Mouse (Mus musculus) hindbrain, embryonic 12.5 days (tissue): ENCODE measurements around the gene Vmn1r38. TPM values are rescaled to one million over a fixed set of nuclear protein-coding genes. Genes with fewer than 3 reads are reported as not detected.
"Not testable (repeated sequence)": the region's sequence is repeated elsewhere in the genome, so short reads cannot be mapped to it uniquely, and the experiment has no call there.

Source experiments
- ATAC-seq: fragments of 200-750 bp; cut with Nextera tagmentation; 2 replicates; pipeline ENCODE4 v1.8.0; 2017; ENCODE audit warnings: moderate TSS enrichment; ENCODE audit not compliant: low FRiP score
- H3K27ac ChIP-seq: fragments of 300-500 bp; sonication (generic); 2 replicates; pipeline ENCODE4 v1.5.1; 2016; ENCODE audit warnings: mild to moderate bottlenecking
- H3K27me3 ChIP-seq: fragments of 300-500 bp; sonication (generic); 2 replicates; pipeline ENCODE4 v1.6.1; 2016; ENCODE audit warnings: mild to moderate bottlenecking
- H3K36me3 ChIP-seq: fragments of 300-500 bp; sonication (generic); 2 replicates; pipeline ENCODE4 v1.6.1; 2016; ENCODE audit warnings: mild to moderate bottlenecking
- H3K4me1 ChIP-seq: fragments of 300-500 bp; sonication (generic); 2 replicates; pipeline ENCODE4 v1.6.1; 2016
- H3K4me2 ChIP-seq: fragments of 300-500 bp; sonication (generic); replicated peaks from 2 replicates; pipeline ENCODE4 v1.6.1; 2016; ENCODE audit warnings: mild to moderate bottlenecking
- H3K4me3 ChIP-seq: fragments of 300-500 bp; sonication (generic); 2 replicates; pipeline ENCODE4 v1.5.1; 2016; ENCODE audit warnings: mild to moderate bottlenecking
- H3K9ac ChIP-seq: fragments of 300-500 bp; sonication (generic); 2 replicates; pipeline ENCODE4 v1.6.1; 2016; ENCODE audit warnings: mild to moderate bottlenecking, moderate library complexity
- H3K9me3 ChIP-seq: fragments of 300-500 bp; sonication (generic); replicated peaks from 2 replicates; pipeline ENCODE4 v1.6.1; 2016; ENCODE audit warnings: mild to moderate bottlenecking
- WGBS: fragments of 180-500 bp; shearing (Covaris S2); methylation state at CpG from one replicate; pipeline ENCODE4 v1.1.7; 2016; 5-methylcytosine and 5-hydroxymethylcytosine counted together
- polyA plus RNA-seq: library from polyadenylated mRNA; unstranded; fragments of >200 nt; fragmentation: Nextera tagmentation; extraction: Ambion mirVana; gene quantifications from 2 replicates; pipeline ENCODE4 v1.2.1, GENCODE M21; 2016

Gene Vmn1r38
- polyA plus RNA-seq, result not detected in 2 replicates

DNA sequence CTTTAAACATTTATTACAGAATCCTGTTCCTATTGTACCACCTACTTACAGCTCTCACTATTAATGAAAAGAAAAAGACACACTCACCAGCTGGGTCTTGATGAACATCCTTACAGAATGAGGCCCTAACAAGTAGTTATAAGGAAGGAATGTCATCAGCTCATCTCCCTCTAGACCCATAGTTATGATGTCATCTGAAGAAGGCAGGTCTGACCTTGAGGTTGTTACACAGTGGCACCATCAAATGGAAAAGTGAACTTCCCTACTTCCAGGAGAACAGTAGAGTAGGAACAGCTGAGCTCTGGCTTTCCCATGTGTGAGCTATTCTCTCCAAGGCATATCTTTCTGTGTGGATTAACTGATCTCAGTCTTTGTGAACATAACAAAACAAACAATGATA is at the start of gene Vmn1r38:
Vmn1r38 (minus strand) TSS at position 101 of the 400 bp plus-strand sequence.
- not testable (repeated sequence) for H3K4me1 ChIP-seq, H3K9me3 ChIP-seq, H3K27ac ChIP-seq, H3K36me3 ChIP-seq, H3K9ac ChIP-seq, ATAC-seq, H3K4me2 ChIP-seq, H3K27me3 ChIP-seq, H3K4me3 ChIP-seq

DNA sequence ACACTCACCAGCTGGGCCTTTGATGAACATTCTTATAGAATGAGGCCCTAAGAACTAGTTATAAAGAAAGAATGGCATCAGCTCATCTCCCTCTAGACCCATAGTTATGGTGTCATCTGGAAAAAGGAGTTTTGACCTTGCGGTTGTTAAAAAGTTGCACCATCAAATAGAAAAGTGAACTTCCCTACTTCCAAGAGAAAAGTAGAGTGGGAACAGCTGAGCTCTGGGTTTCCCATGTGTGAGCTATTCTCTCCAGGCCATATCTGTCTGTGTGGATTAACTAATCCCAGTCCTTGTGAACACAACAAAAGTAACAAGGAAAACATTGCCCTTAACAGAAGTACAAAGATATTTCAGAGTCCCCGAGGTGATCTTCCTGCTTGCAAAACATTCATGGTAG is 28.1 kb upstream of the Vmn1r38 start, which contains the start of gene Vmn1r39:
Vmn1r39 (minus strand) TSS at position 101 of the 400 bp plus-strand sequence.
- Histone ChIP-seq H3K36me3 (no peaks in the 10 kb centered on the region), H3K4me1 (no peaks in the 10 kb centered on the region), H3K27me3 (no peaks in the 10 kb centered on the region), H3K4me2 (no peak within 1 kb of the TSS), H3K27ac (no peak within 1 kb of the TSS), H3K4me3 (no peak within 1 kb of the TSS), H3K9me3 (no peaks in the 10 kb centered on the region), H3K9ac (no peak within 1 kb of the TSS)
- 93% methylated on average over 2 of the region's 2 CpGs for WGBS
- ATAC-seq, result no peak

DNA sequence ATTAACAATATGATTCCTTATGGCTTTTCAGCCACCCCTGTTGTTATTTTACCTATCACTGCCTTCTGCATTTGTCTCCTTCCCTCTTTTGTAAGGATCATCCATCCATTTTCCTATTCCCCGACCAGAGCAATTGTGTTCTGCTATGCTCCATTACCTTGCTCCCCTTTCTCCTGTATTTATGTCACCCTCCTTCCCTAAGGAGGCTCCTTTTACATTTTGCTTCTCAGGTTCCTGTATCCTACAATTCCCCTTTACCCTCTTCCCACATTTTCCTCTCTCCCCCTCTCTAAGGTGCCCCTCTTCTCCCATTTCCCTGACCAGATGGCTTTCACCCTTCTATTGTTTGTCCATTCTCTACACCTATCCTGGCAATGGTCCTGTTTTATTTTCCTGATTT is 23.9 kb upstream of the Vmn1r38 start:
- Histone ChIP-seq H3K4me3 (no peak overlapping the region), H3K4me1 (no peaks in the 10 kb centered on the region), H3K27ac (no peak overlapping the region), H3K9ac (no peak overlapping the region), H3K4me2 (no peak overlapping the region), H3K9me3 (no peaks in the 10 kb centered on the region), H3K36me3 (no peaks in the 10 kb centered on the region), H3K27me3 (no peaks in the 10 kb centered on the region)
- no peak for ATAC-seq
- WGBS, result 36% methylated on average over 1 of the region's 1 CpGs

DNA sequence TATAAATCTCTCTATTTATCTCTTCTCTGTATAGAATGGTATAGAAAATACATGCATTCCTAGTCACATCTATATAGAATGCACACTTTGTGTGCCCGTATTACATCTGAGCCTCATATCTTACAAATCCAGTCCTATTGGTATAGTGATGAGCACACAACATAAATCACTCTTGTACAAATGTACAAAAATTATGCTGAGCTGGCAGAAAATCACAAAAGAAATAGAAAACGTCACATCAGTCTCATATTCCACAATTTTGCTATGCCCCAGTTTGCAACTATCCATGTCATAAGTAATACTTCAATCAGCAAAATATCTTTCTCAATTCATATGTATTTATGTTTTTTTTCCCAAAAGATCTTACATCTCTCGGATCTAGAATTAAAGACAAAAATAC is 23.3 kb upstream of the Vmn1r38 start:
- H3K27ac ChIP-seq, result no peak overlapping the region
- H3K27me3 ChIP-seq, result no peaks in the 10 kb centered on the region
- H3K36me3 ChIP-seq, result no peaks in the 10 kb centered on the region
- no peaks in the 10 kb centered on the region for H3K9me3 ChIP-seq
- no peak overlapping the region for H3K9ac ChIP-seq
- H3K4me2 ChIP-seq, result no peak overlapping the region
- no peak for ATAC-seq
- H3K4me1 ChIP-seq, result no peaks in the 10 kb centered on the region
- H3K4me3 ChIP-seq, result no peak overlapping the region
- WGBS, result 81% methylated on average over 3 of the region's 3 CpGs

DNA sequence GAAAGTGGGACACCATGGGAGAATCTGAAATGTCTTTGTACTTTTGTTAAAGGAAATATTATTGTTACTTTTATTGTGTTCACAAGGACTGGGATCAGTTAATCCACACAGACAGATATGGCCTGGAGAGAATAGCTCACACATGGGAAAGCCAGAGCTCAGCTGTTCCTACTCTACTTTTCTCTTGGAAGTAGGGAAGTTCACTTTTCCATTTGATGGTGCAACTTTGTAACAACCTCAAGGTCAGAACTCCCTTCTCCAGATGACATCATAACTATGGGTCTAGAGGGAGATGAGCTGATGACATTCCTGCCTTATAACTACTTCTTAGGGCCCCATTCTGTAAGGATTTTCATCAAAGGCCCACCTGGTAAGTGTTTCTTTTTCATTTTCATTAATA is 53.3 kb downstream of the Vmn1r38 start, which contains the start of gene Vmn1r37:
Vmn1r37 (plus strand) TSS at position 301 of the 400 bp plus-strand sequence.
- not testable (repeated sequence) for H3K4me1 ChIP-seq, H3K9me3 ChIP-seq, H3K27ac ChIP-seq, ATAC-seq, H3K36me3 ChIP-seq, H3K9ac ChIP-seq, H3K27me3 ChIP-seq, H3K4me3 ChIP-seq, H3K4me2 ChIP-seq

Other genes with a start within 250 kb of the Vmn1r38 start
- 64.2 and 71.4 TPM in 2 replicates for gene Mad2l1, start 247.2 kb downstream of the Vmn1r38 start, polyA plus RNA-seq
- not detected in 2 replicates for gene Vmn1r32, start 222.5 kb downstream of the Vmn1r38 start, polyA plus RNA-seq
- not detected in 2 replicates for gene Vmn1r33, start 164.3 kb downstream of the Vmn1r38 start, polyA plus RNA-seq
- gene Vmn1r34, start 138.7 kb downstream of the Vmn1r38 start, polyA plus RNA-seq, result not detected in 2 replicates
- gene Vmn1r35, start 96.7 kb downstream of the Vmn1r38 start, polyA plus RNA-seq, result not detected in 2 replicates
- not detected in 2 replicates for gene Vmn1r36, start 63.5 kb downstream of the Vmn1r38 start, polyA plus RNA-seq
- gene Vmn1r37, start 53.2 kb downstream of the Vmn1r38 start, polyA plus RNA-seq, result not detected in 2 replicates
- gene Vmn1r39, start 28.0 kb upstream of the Vmn1r38 start, polyA plus RNA-seq, result not detected in 2 replicates
- 44.1 and 48.7 TPM in 2 replicates for gene Gng12, start 113.8 kb upstream of the Vmn1r38 start, polyA plus RNA-seq